Mouse (Mus musculus): ENCODE measurements around the gene Car12. TPM values are rescaled to one million over a fixed set of nuclear protein-coding genes. Genes with fewer than 3 reads are reported as not detected.

The Car12 gene
- polyA plus RNA-seq, 1 experiment from 2014 or later, result 0.22 TPM

- whole genome bisulfite sequencing, result 97% methylated on average over 3 of the region's 3 CpGs
- peaks cover 40% of the 10 kb centered on the region for H3K27me3 ChIP-seq
These were observed 3.0 kb downstream of the Car12 start for GRCm38 (mm10) chr9:66716533-66716932.

GRCm38 (mm10) chr9:66720686-66721450 lies 7.4 kb downstream of the Car12 start:
- H3K36me3 ChIP-seq, result no peaks in the 10 kb centered on the region
- no peaks in the 10 kb centered on the region for H3K9me3 ChIP-seq
- WGBS, result 92% methylated on average over 8 of the region's 8 CpGs
- H3K4me3 ChIP-seq, result no peak overlapping the region
- H3K4me1 ChIP-seq (replicated peaks), result peaks cover 6% of the 10 kb centered on the region; the same call in 1 of the 2 replicates
- no peak overlapping the region for H3K9ac ChIP-seq
- no peak overlapping the region for H3K27ac ChIP-seq (replicated peaks)
- peaks cover 1% of the 10 kb centered on the region for H3K27me3 ChIP-seq
- no peak overlapping the region for H3K4me2 ChIP-seq
- no peak for ATAC-seq (ENCODE audit: low read depth)

More at GRCm38 (mm10) chr9:66716533-66716932, 3.0 kb downstream of the Car12 start:
- no peaks in the 10 kb centered on the region for H3K36me3 ChIP-seq
- no peak overlapping the region for H3K27ac ChIP-seq (replicated peaks)
- no peak overlapping the region for H3K4me2 ChIP-seq
- H3K9ac ChIP-seq, result no peak overlapping the region
- peaks cover 16% of the 10 kb centered on the region for H3K4me1 ChIP-seq (replicated peaks)
- ATAC-seq (ENCODE audit: low read depth), result no peak
- H3K4me3 ChIP-seq, result no peak overlapping the region
- H3K9me3 ChIP-seq, result no peaks in the 10 kb centered on the region

- 77% methylated on average over 5 of the region's 5 CpGs for WGBS
- H3K9ac ChIP-seq, result no peak overlapping the region
- H3K4me2 ChIP-seq, result no peak overlapping the region
- ATAC-seq (ENCODE audit: low read depth), result no peak
- no peaks in the 10 kb centered on the region for H3K27me3 ChIP-seq
- no peaks in the 10 kb centered on the region for H3K9me3 ChIP-seq
- no peaks in the 10 kb centered on the region for H3K36me3 ChIP-seq
- H3K4me1 ChIP-seq (replicated peaks), result peaks cover 6% of the 10 kb centered on the region; the same call in 1 of the 2 replicates
- H3K27ac ChIP-seq (replicated peaks), result peak overlapping the region; percentile 6; the same call in 1 of the 2 replicates
- H3K4me3 ChIP-seq, result no peak overlapping the region
These were observed 8.8 kb downstream of the Car12 start for GRCm38 (mm10) chr9:66722187-66722868.

GRCm38 (mm10) chr9:66722869-66723272 lies 9.4 kb downstream of the Car12 start:
- H3K4me3 ChIP-seq, result no peak overlapping the region
- H3K36me3 ChIP-seq, result no peaks in the 10 kb centered on the region
- peak overlapping the region; percentile 6; the same call in 1 of the 2 replicates for H3K27ac ChIP-seq (replicated peaks)
- H3K4me1 ChIP-seq (replicated peaks), result peaks cover 6% of the 10 kb centered on the region; the same call in 1 of the 2 replicates
- no peak overlapping the region for H3K4me2 ChIP-seq
- no peak overlapping the region for H3K9ac ChIP-seq
- no peaks in the 10 kb centered on the region for H3K9me3 ChIP-seq
- 49% methylated on average over 5 of the region's 5 CpGs for WGBS
- H3K27me3 ChIP-seq, result no peaks in the 10 kb centered on the region
- ATAC-seq (ENCODE audit: low read depth), result no peak

- Histone ChIP-seq H3K4me2 (no peak overlapping the region), H3K27me3 (no peaks in the 10 kb centered on the region), H3K36me3 (no peaks in the 10 kb centered on the region), H3K4me3 (no peak overlapping the region), H3K9me3 (no peaks in the 10 kb centered on the region), H3K27ac (replicated peaks) (no peak overlapping the region), H3K9ac (no peak overlapping the region), H3K4me1 (replicated peaks) (peaks cover 6% of the 10 kb centered on the region; the same call in 1 of the 2 replicates)
- ATAC-seq (ENCODE audit: low read depth), result no peak
- WGBS, result 88% methylated on average over 3 of the region's 3 CpGs
These were observed 12.1 kb downstream of the Car12 start for GRCm38 (mm10) chr9:66725591-66725990.

- Histone ChIP-seq H3K9me3 (no peaks in the 10 kb centered on the region), H3K4me3 (no peak overlapping the region), H3K9ac (no peak overlapping the region), H3K27me3 (no peaks in the 10 kb centered on the region), H3K36me3 (no peaks in the 10 kb centered on the region), H3K27ac (replicated peaks) (no peak overlapping the region), H3K4me2 (no peak overlapping the region), H3K4me1 (replicated peaks) (peaks cover 6% of the 10 kb centered on the region; the same call in 1 of the 2 replicates)
- ATAC-seq (ENCODE audit: low read depth), result no peak
- 67% methylated on average over 7 of the region's 7 CpGs for WGBS
These were observed 13.8 kb downstream of the Car12 start for GRCm38 (mm10) chr9:66727333-66727732.

GRCm38 (mm10) chr9:66730556-66730955 lies 17.1 kb downstream of the Car12 start:
- 76% methylated on average over 3 of the region's 3 CpGs for WGBS
- peaks cover 11% of the 10 kb centered on the region for H3K4me1 ChIP-seq (replicated peaks)

GRCm38 (mm10) chr9:66731284-66731683 lies 17.8 kb downstream of the Car12 start:
- Histone ChIP-seq H3K9me3 (no peaks in the 10 kb centered on the region), H3K4me1 (replicated peaks) (peaks cover 11% of the 10 kb centered on the region), H3K27ac (replicated peaks) (no peak overlapping the region), H3K27me3 (no peaks in the 10 kb centered on the region), H3K36me3 (no peaks in the 10 kb centered on the region), H3K4me2 (no peak overlapping the region), H3K9ac (no peak overlapping the region), H3K4me3 (no peak overlapping the region)
- WGBS, result 85% methylated on average over 7 of the region's 7 CpGs
- no peak for ATAC-seq (ENCODE audit: low read depth)

More at GRCm38 (mm10) chr9:66730556-66730955, 17.1 kb downstream of the Car12 start:
- H3K9me3 ChIP-seq, result no peaks in the 10 kb centered on the region
- H3K4me2 ChIP-seq, result no peak overlapping the region
- H3K27me3 ChIP-seq, result no peaks in the 10 kb centered on the region
- ATAC-seq (ENCODE audit: low read depth), result no peak
- H3K27ac ChIP-seq (replicated peaks), result no peak overlapping the region
- no peaks in the 10 kb centered on the region for H3K36me3 ChIP-seq
- H3K9ac ChIP-seq, result no peak overlapping the region
- no peak overlapping the region for H3K4me3 ChIP-seq

- no peaks in the 10 kb centered on the region for H3K27me3 ChIP-seq
- no peaks in the 10 kb centered on the region for H3K36me3 ChIP-seq
- ATAC-seq (ENCODE audit: low read depth), result peak; percentile 56; the same call in 1 of the 2 replicates
- H3K4me1 ChIP-seq (replicated peaks), result peaks cover 11% of the 10 kb centered on the region
- no peak overlapping the region for H3K9ac ChIP-seq
- no peak overlapping the region; the same call in 1 of the 2 replicates for H3K27ac ChIP-seq (replicated peaks)
- H3K4me3 ChIP-seq, result no peak overlapping the region
- H3K9me3 ChIP-seq, result no peaks in the 10 kb centered on the region
- WGBS, result 44% methylated on average over 15 of the region's 15 CpGs
- H3K4me2 ChIP-seq, result no peak overlapping the region
These were observed 19.6 kb downstream of the Car12 start for GRCm38 (mm10) chr9:66732791-66733691.

- ATAC-seq (ENCODE audit: low read depth), result no peak
- 91% methylated on average over 6 of the region's 6 CpGs for WGBS
- H3K27ac ChIP-seq (replicated peaks), result no peak overlapping the region
- H3K9ac ChIP-seq, result no peak overlapping the region
- no peaks in the 10 kb centered on the region for H3K36me3 ChIP-seq
- H3K4me1 ChIP-seq (replicated peaks), result peaks cover 11% of the 10 kb centered on the region
- H3K4me3 ChIP-seq, result no peak overlapping the region
- no peaks in the 10 kb centered on the region for H3K9me3 ChIP-seq
- no peak overlapping the region for H3K4me2 ChIP-seq
- no peaks in the 10 kb centered on the region for H3K27me3 ChIP-seq
These were observed 21.1 kb downstream of the Car12 start for GRCm38 (mm10) chr9:66734568-66734967.

- Histone ChIP-seq H3K4me2 (no peak overlapping the region), H3K4me1 (replicated peaks) (peaks cover 11% of the 10 kb centered on the region), H3K9me3 (no peaks in the 10 kb centered on the region), H3K27me3 (no peaks in the 10 kb centered on the region), H3K9ac (no peak overlapping the region), H3K4me3 (no peak overlapping the region), H3K36me3 (no peaks in the 10 kb centered on the region), H3K27ac (replicated peaks) (no peak overlapping the region)
- 90% methylated on average over 2 of the region's 2 CpGs for WGBS
- no peak for ATAC-seq (ENCODE audit: low read depth)
These were observed 21.6 kb downstream of the Car12 start for GRCm38 (mm10) chr9:66735122-66735521.

Data from neural tube, embryonic 13.5 days (tissue).